Mouse (Mus musculus) intestine, postnatal 0 days (tissue): ENCODE results near the gene Prkca. TPM values are rescaled to one million over a fixed set of nuclear protein-coding genes. Genes with fewer than 3 reads are reported as not detected.

Source experiments
- ATAC-seq: fragments of 200-750 bp; cut with Nextera tagmentation; 2 replicates; pipeline ENCODE4 v1.8.0; 2017; ENCODE audit warnings: mild to moderate bottlenecking, moderate TSS enrichment, moderate library complexity
- H3K27ac ChIP-seq: fragments of 300-500 bp; sonication (generic); 2 replicates; pipeline ENCODE4 v1.5.1; 2014; ENCODE audit warnings: mild to moderate bottlenecking, low read depth, low read length, moderate library complexity
- H3K27me3 ChIP-seq: fragments of 300-500 bp; sonication (generic); replicated peaks from 2 replicates; pipeline ENCODE4 v1.6.1; 2014; ENCODE audit warnings: low read length, mixed read lengths; ENCODE audit not compliant: control insufficient read depth, insufficient read depth
- H3K36me3 ChIP-seq: fragments of 300-500 bp; sonication (generic); 2 replicates; pipeline ENCODE4 v1.6.1; 2014; ENCODE audit warnings: mild to moderate bottlenecking, moderate library complexity; ENCODE audit not compliant: control insufficient read depth, insufficient read depth
- H3K4me1 ChIP-seq: fragments of 300-500 bp; sonication (generic); replicated peaks from 2 replicates; pipeline ENCODE4 v1.6.1; 2014; ENCODE audit warnings: antibody characterized with exemption, low read length, mixed read lengths; ENCODE audit not compliant: control insufficient read depth, insufficient read depth
- H3K4me2 ChIP-seq: fragments of 300-500 bp; sonication (generic); replicated peaks from 2 replicates; pipeline ENCODE4 v1.6.1; 2014; ENCODE audit warnings: low read depth, mild to moderate bottlenecking, moderate library complexity
- H3K4me3 ChIP-seq: fragments of 300-500 bp; sonication (generic); 2 replicates; pipeline ENCODE4 v1.5.1; 2014; ENCODE audit warnings: low read depth, low read length
- H3K9ac ChIP-seq: fragments of 300-500 bp; sonication (generic); 2 replicates; pipeline ENCODE4 v1.6.1; 2014; ENCODE audit warnings: mild to moderate bottlenecking, low read depth, low read length
- H3K9me3 ChIP-seq: fragments of 300-500 bp; sonication (generic); 2 replicates; pipeline ENCODE4 v1.6.1; 2016; ENCODE audit warnings: mixed run types; ENCODE audit not compliant: control insufficient read depth
- CTCF ChIP-seq: sonication (generic); IDR thresholded peaks from 2 replicates; pipeline ENCODE4 v1.5.1; 2016; ENCODE audit warnings: low read depth, mild to moderate bottlenecking, control low read depth, antibody characterized with exemption, moderate library complexity
- WGBS: fragments of 180-500 bp; shearing (Covaris S2); extraction: QIAGEN DNeasy Blood & Tissue Kit; methylation state at CpG from one replicate; pipeline ENCODE4 v1.1.7; 2014; 5-methylcytosine and 5-hydroxymethylcytosine counted together
- polyA plus RNA-seq: library from polyadenylated mRNA; unstranded; fragments of >200 nt; fragmentation: Nextera tagmentation; extraction: Ambion mirVana; gene quantifications from 2 replicates; pipeline ENCODE4 v1.2.1, GENCODE M21; 2015

The Prkca gene
- polyA plus RNA-seq, 1 experiment from 2014 or later, result 14.5 TPM

DNA sequence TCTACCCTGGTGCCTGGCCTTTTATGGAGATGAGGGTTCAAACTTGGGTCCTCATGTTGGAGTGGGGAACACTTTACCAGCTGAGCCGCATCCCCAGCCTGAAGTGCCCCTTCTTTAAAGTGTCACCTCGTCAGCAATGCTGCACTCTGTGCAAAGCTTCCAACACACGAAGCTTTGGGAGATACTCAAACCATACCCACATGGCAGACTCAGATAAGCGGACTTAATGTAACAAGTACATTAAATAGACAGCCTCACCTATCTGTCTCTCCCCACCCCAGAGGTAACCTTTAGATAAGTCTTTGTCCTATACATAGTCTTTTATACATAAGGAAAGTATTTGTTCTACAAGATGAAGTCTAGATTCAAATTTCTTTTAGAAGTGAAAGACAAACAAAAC is 17.3 kb upstream of the Prkca start:
- Histone ChIP-seq H3K9me3 (no peaks in the 10 kb centered on the region), H3K36me3 (no peaks in the 10 kb centered on the region), H3K4me3 (no peak overlapping the region), H3K27me3 (no peaks in the 10 kb centered on the region), H3K27ac (no peak overlapping the region), H3K9ac (no peak overlapping the region), H3K4me2 (no peak overlapping the region), H3K4me1 (no peaks in the 10 kb centered on the region; the same call in 1 of the 2 replicates)
- 82% methylated on average over 4 of the region's 4 CpGs for WGBS
- ATAC-seq, result no peak
- no peak for TF ChIP-seq CTCF

DNA sequence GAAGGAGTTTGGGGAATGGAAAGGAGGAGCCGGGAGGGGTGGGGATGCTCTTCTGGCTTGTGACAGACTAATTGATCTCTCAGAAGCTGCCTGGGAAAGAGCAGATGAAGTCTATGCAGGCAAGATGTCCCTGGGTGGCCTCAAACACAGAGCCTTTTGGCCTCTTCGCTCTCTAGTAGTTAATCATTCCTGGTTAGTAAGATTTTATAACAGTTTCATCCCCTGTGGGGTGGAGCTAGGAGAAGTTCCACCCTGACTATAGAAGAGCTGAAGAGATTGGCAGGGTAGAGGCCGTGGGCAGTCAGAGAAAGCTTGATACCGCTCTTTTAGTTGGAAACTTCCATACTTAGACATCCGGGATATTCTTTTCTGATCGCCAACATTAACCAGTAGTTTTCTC is 15.2 kb upstream of the Prkca start:
- Histone ChIP-seq H3K9ac (no peak overlapping the region), H3K27ac (no peak overlapping the region), H3K4me2 (no peak overlapping the region), H3K9me3 (no peaks in the 10 kb centered on the region), H3K27me3 (no peaks in the 10 kb centered on the region), H3K4me1 (no peaks in the 10 kb centered on the region), H3K4me3 (no peak overlapping the region), H3K36me3 (no peaks in the 10 kb centered on the region)
- ATAC-seq, result peak; percentile 79
- no peak for TF ChIP-seq CTCF
- 52% methylated on average over 6 of the region's 6 CpGs for WGBS

DNA sequence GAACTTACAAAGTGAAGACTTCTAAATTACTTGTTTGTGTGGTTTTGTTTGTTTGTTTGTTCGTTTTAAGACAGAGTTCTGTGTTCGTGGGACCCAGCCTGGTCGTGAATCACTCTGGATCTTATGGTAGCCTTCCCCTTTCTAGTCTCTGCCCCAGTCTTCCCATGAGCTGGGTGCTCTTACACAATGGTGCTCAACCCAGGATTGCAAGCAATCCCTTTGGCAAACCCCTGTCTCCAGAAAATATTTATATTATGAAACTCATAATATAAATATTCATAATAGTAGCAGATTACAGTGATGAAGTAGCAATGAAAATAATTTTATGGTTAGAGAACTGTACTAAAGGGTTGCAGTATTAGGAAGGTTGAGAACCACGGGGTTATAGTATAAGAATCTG is 12.3 kb upstream of the Prkca start:
- 0 out of 2 replicates have a peak, but pooled peaks cover 4% of the 10 kb centered on the region for H3K4me1 ChIP-seq
- no peak for ATAC-seq
- H3K4me2 ChIP-seq, result no peak overlapping the region
- no peak for TF ChIP-seq CTCF
- no peaks in the 10 kb centered on the region for H3K27me3 ChIP-seq
- no peaks in the 10 kb centered on the region for H3K9me3 ChIP-seq
- H3K4me3 ChIP-seq, result no peak overlapping the region
- no peaks in the 10 kb centered on the region for H3K36me3 ChIP-seq
- no peak overlapping the region for H3K27ac ChIP-seq
- WGBS, result 71% methylated on average over 4 of the region's 4 CpGs
- no peak overlapping the region for H3K9ac ChIP-seq

DNA sequence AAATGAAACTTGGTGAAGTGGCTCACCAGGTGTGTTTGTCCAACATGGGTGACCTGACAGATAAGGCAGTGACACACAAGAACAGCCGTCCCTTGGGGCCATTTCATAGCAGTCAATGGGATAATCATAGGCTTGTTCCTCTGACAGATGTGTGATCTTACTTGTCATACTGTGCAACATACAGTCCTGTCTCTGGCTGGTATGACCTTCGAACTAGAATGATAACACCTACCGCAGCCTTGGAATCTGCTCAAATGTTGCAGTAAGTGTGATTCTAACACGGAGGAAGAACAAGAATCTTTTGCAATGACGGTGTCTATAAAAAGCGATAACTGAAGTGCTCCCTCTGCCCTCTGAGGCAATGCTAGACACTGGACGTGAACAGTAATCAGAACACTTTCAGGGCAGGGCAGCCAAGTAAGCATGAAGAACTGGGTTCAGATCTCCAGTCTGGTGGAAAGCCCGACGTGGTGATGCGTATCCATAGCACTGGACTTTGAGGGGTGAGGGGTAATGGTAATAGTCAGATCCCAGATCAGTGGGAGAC is 9.2 kb upstream of the Prkca start:
- 0 out of 2 replicates have a peak, but pooled peaks have one; percentile 26 for TF ChIP-seq CTCF
- H3K27me3 ChIP-seq, result no peaks in the 10 kb centered on the region
- WGBS, result 46% methylated on average over 10 of the region's 10 CpGs
- 0 out of 2 replicates have a peak, but pooled peaks cover 4% of the 10 kb centered on the region for H3K4me1 ChIP-seq
- no peak overlapping the region for H3K4me3 ChIP-seq
- peak; percentile 85 for ATAC-seq
- H3K27ac ChIP-seq, result peak overlapping the region; percentile 28; the same call in 1 of the 2 replicates
- H3K4me2 ChIP-seq, result no peak overlapping the region
- no peaks in the 10 kb centered on the region for H3K9me3 ChIP-seq
- H3K36me3 ChIP-seq, result no peaks in the 10 kb centered on the region
- no peak overlapping the region for H3K9ac ChIP-seq

DNA sequence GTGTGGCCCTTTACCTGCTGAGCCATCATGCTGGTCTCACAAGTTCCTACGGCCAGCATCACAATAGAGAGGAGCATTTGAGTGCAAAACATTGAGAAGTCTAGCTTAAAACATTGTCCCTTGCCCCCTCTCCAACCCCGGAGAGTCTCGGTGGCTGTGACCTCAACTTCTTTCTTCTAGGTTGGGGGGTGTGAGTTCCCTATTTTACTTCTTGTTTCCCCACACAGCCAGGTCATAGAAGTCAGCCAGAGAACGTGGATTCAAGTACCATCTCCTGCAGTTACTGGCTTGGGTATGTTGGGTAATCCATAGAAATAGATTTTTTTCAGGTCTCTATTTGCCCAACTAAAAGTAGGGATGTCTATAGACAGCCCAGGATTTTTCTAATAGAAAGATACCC is 7.1 kb upstream of the Prkca start:
- no peak for ATAC-seq
- Histone ChIP-seq H3K4me1 (0 out of 2 replicates have a peak, but pooled peaks cover 4% of the 10 kb centered on the region), H3K27me3 (no peaks in the 10 kb centered on the region), H3K9ac (no peak overlapping the region), H3K4me2 (no peak overlapping the region), H3K36me3 (no peaks in the 10 kb centered on the region), H3K4me3 (no peak overlapping the region), H3K9me3 (no peaks in the 10 kb centered on the region), H3K27ac (no peak overlapping the region)
- no peak for TF ChIP-seq CTCF
- WGBS, result 84% methylated on average over 4 of the region's 4 CpGs

DNA sequence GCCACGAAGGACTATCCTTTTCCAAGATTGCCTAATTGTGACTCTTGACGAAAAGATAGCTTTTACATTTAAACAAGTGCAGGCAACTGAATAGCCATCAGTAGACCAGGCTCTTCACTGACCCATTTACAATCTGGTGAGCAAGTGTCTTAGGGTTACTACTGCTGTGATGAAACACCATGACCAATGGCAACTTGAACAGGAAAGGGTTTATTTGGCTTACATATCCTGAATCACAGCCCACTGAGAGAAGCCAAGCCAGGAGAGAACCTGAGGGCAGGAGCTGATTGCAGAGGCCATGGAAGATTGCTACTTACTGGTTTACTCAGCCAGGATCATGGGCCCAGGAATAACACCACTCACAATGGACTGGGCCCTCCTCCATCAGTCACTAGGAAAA is 1.6 kb upstream of the Prkca start:
- Histone ChIP-seq H3K4me1 (no peaks in the 10 kb centered on the region), H3K9me3 (no peaks in the 10 kb centered on the region), H3K9ac (no peak overlapping the region), H3K36me3 (no peaks in the 10 kb centered on the region), H3K4me3 (no peak overlapping the region), H3K27me3 (no peaks in the 10 kb centered on the region), H3K4me2 (no peak overlapping the region), H3K27ac (no peak overlapping the region)
- 92% methylated on average over 2 of the region's 2 CpGs for WGBS
- no peak for TF ChIP-seq CTCF
- no peak for ATAC-seq
